Mouse (Mus musculus): ENCODE measurements around the gene Dnajc17. TPM values are rescaled to one million over a fixed set of nuclear protein-coding genes. Genes with fewer than 3 reads are reported as not detected.

Dnajc17 gene
- polyA plus RNA-seq (2017; shearing (Covaris generic)): 14.4 TPM

GRCm38 (mm10) chr2:119208344-119209175, at the start of gene Dnajc17, which contains the start of gene Zfyve19:
TSS of gene Dnajc17 (minus strand) at chr2:119208795.
TSS of gene Zfyve19 (plus strand) at chr2:119208617.

GRCm38 (mm10) chr2:119237210-119237870, 28.7 kb upstream of the Dnajc17 start, which contains the start of gene Spint1:
TSS of gene Spint1 (plus strand) at chr2:119237362.

GRCm38 (mm10) chr2:119229775-119230704, 21.4 kb upstream of the Dnajc17 start, which contains the start of gene Ppp1r14d:
TSS of gene Ppp1r14d (minus strand) at chr2:119229906.

GRCm38 (mm10) chr2:119173991-119174651, 34.5 kb downstream of the Dnajc17 start, which contains the start of gene Gm14137:
TSS of gene Gm14137 (plus strand) at chr2:119174509.

GRCm38 (mm10) chr2:119166901-119167865, 41.4 kb downstream of the Dnajc17 start, which contains the start of gene Gchfr:
TSS of gene Gchfr (plus strand) at chr2:119167773.

GRCm38 (mm10) chr2:119156681-119157572, 51.7 kb downstream of the Dnajc17 start, which contains the start of gene Rmdn3:
TSS of gene Rmdn3 (minus strand) at chr2:119157034.

Other genes starting within 250 kb of the Dnajc17 start
- 27.6 TPM for gene Ccdc32, start 179.4 kb downstream of the Dnajc17 start, polyA plus RNA-seq (2017; shearing (Covaris generic))
- gene Rpusd2, start 174.0 kb downstream of the Dnajc17 start, polyA plus RNA-seq (2017; shearing (Covaris generic)): 2.4 TPM
- gene Knl1, start 161.7 kb downstream of the Dnajc17 start, polyA plus RNA-seq (2017; shearing (Covaris generic)): 4.8 TPM
- 10.9 TPM for gene Rad51, start 96.0 kb downstream of the Dnajc17 start, polyA plus RNA-seq (2017; shearing (Covaris generic))
- 26.0 TPM for gene Rmdn3, start 51.8 kb downstream of the Dnajc17 start, polyA plus RNA-seq (2017; shearing (Covaris generic))
- not detected for gene Gchfr, start 41.0 kb downstream of the Dnajc17 start, polyA plus RNA-seq (2017; shearing (Covaris generic))
- 0.73 TPM for gene Gm14137, start 34.3 kb downstream of the Dnajc17 start, polyA plus RNA-seq (2017; shearing (Covaris generic))
- 58.9 TPM for gene Zfyve19, start 178 bp downstream of the Dnajc17 start, polyA plus RNA-seq (2017; shearing (Covaris generic))
- gene Ppp1r14d, start 21.1 kb upstream of the Dnajc17 start, polyA plus RNA-seq (2017; shearing (Covaris generic)): not detected
- not detected for gene Spint1, start 28.6 kb upstream of the Dnajc17 start, polyA plus RNA-seq (2017; shearing (Covaris generic))
- 0.27 TPM for gene Rhov, start 62.5 kb upstream of the Dnajc17 start, polyA plus RNA-seq (2017; shearing (Covaris generic))
- 17.7 TPM for gene Vps18, start 79.9 kb upstream of the Dnajc17 start, polyA plus RNA-seq (2017; shearing (Covaris generic))
- 0.12 TPM for gene Dll4, start 117.0 kb upstream of the Dnajc17 start, polyA plus RNA-seq (2017; shearing (Covaris generic))
- 0.17 TPM for gene Chac1, start 142.4 kb upstream of the Dnajc17 start, polyA plus RNA-seq (2017; shearing (Covaris generic))

Data from activated CD4-positive, CD25-positive, alpha-beta regulatory T cell, adult 9 weeks (primary cell).